Mouse (Mus musculus): ENCODE results near the gene Ap2a2.

Gene Ap2a2

DNA sequence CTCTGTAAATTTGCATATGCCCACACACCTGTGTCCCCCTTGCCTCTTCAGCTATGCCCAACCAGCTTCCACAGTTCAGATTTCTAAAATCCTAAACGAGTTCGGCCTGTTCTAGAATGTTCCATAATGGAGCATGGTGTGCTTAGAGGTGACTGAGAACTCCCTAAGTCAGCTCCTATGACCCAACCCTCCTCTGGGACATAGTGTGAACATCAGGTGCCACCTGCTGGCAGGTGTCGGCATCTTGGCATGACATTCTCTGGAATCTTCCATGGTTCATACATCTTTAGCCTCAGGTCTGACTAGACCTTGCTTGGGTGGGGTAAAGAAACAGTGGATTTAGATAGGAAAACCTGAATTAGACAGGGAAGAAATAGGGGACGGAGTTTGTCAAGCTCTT, 109.0 kb downstream of the Ap2a2 start:
- peak in 1 of 2 experiments; percentile 48 for DNase-seq

DNA sequence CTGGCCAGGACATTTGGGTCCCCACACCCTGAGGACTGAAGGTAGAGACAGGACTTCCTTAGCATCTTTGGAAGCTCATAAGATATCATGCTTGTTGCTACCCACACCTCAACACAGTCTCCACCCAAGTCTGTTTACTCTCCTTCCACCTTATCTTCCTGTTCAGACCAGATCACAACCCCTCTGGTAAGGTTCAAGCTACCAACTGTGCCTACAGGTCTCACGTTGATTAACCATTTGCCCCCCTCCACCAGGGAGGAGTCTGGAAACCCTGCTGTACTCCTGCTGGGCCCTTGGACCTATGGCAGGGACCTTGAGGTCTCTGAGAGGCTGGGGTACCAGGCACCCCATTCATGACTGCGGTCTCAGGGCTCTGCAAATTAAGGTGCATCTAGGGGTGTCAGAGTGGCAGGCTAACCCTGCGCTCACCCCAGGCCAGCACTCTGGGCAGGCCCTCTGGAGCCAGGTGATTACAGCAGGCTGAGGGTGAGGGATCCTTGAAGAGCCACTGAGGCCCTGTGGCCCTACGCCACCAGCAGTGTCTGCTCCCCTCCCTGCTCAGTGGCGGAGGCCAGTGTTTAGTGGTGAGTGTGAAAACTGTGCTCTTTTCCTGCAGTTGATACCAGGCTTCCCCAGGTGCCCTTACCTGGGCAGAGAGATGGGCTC, 109.8 kb downstream of the Ap2a2 start:
- DNase-seq: no peak

DNA sequence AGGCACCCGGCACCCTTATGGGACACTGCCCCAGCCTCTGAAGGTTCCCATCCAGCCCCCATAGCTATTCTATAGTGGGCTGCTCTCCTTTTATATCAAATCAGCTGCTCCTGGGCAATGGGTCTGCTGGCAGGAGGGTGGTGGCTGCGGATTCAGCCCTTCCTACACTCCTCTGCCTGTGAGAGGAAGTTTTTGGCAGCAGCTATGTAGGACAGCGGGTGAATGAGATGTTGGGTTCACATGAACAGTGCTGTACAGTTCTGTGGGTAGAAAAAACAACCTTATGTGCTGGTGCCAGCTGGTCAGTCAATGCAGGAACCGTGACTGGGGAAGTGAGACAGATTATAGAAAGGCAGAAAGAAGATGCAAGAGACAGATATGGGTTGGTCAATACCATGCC, 116.9 kb downstream of the Ap2a2 start:
- no peak for DNase-seq
